Mouse (Mus musculus): ENCODE measurements around the gene Ccr6.

The Ccr6 gene

GRCm38 (mm10) chr17:8234537-8234936 is 1.3 kb upstream of the Ccr6 start:
- DNase-seq = no peak

DNA sequence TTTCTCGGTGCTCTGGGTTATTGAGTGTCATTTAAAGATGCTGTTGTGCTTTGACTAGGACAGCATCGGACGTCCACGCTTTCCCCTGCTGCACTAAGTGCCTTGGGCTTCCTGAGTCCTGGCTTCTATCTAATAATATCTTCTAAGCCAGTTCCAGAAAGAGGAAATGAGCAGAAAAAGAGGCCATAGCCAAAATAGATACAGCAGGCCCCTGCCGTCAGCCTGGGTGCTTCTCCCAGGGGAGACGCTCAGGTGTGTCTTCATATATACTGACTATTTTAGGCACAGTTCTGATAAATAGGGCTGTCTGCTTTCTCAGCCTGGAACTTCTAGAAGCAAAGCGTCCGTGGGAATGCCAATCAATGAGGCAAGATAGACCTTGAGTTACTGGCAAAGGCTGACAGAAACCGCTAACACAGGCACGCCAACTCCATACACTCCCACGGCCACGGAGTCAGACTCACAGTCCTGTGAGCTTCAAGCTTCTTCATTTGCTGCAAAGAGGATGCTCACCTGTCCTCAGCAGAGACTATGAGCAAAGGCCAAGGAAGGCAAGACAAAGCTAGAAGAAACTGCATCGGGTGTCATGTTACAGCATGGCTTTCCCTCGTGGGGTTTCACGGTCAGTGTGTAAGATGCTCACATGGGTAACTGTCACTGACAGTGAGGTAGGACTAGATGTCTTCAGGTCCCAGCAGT is 2.3 kb downstream of the Ccr6 start:
- peak in 1 of 2 experiments; percentile 54 for DNase-seq

GRCm38 (mm10) chr17:8239561-8239960 is 3.7 kb downstream of the Ccr6 start:
- DNase-seq = no peak

GRCm38 (mm10) chr17:8240517-8240916 is 4.7 kb downstream of the Ccr6 start:
- no peak for DNase-seq

DNA sequence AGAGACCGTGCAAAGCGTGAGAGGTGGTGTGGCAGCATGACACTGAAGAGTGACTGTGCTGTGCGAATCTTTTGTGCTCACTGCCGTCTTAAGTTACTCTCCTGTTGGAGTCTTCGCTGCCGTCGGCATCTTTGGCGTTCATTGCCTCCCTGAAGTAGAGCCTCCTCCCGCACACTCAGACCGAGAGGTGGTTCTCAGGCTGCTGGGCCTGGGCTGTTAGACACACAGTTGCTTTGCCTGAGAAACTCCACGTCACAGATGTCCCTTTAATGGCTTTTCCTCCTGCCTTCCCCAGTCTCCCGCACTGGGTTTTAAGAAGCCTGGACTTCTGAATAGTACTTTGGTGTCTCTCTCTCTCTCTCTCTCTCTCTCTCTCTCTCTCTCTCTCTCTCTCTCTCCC is 5.8 kb downstream of the Ccr6 start:
- DNase-seq = no peak

- no peak for DNase-seq
Measured at GRCm38 (mm10) chr17:8242186-8242585, 6.3 kb downstream of the Ccr6 start.

DNA sequence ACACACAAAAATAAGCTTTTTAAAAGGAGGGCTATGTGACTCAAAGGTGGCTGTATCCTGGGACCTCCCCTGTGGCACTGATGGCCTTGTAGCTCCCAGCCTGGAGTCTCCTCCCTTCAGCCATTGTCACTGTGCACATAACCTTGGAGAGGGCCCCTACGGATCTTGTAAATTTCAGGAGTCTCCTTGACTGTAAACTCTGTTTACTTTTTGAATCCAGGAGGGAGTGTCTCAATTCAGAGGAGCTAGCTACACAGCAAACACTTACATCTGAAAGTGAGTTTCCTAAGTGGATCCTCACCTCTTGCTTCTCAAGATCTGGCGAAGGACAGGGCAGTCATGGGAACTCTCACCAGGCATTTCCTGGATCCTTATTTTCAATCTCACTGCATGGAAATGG is 8.3 kb downstream of the Ccr6 start:
- DNase-seq = no peak

GRCm38 (mm10) chr17:8246102-8246754 is 10.4 kb downstream of the Ccr6 start:
- DNase-seq = no peak

DNA sequence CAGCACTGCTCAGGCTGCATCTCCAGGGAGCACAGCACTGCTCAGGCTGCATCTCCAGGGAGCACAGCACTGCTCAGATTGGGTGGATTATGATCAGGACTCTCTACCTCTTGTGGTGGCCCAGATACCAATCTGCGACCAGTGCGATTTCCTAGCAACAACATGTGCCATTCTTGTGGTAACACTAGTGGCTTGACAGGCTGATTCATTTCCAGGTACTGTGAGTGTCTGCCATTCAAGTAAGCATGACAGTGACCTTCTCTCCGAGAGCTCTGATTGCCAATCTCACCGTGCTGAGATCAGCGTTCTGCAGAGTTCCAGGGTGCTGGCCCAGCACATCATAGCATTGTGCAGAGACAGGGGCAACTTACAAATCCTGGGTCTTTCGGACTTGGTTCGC is 15.9 kb downstream of the Ccr6 start:
- no peak for DNase-seq

- no peak for DNase-seq
Measured at GRCm38 (mm10) chr17:8254268-8254667, 18.4 kb downstream of the Ccr6 start.

GRCm38 (mm10) chr17:8254914-8255313 is 19.1 kb downstream of the Ccr6 start:
- no peak for DNase-seq

- peak in 1 of 2 experiments; percentile 17 for DNase-seq
Measured at GRCm38 (mm10) chr17:8255583-8255982, 19.7 kb downstream of the Ccr6 start.

- peak in 1 of 2 experiments; percentile 18 for DNase-seq
Measured at GRCm38 (mm10) chr17:8256982-8257381, 21.1 kb downstream of the Ccr6 start.

DNA sequence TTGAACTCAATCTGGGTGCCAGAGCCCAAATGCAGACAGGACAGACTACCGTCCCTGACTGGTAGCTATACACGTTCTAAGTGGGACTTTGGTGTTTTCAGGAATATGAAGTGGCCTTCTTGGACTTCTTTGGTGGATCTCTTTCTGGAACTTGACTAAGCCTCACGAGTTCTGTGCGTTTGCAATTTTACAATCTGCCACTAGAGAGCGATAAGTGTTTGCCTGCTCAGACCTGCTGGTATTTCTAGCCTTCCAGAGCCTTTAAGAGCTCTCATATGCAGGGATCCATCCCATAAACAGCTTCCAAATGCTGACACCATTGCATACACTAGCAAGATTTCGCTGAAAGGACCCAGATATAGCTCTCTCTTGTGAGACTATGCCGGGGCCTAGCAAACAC is 28.8 kb downstream of the Ccr6 start:
- peak in 1 of 2 experiments; percentile 23 for DNase-seq

DNA sequence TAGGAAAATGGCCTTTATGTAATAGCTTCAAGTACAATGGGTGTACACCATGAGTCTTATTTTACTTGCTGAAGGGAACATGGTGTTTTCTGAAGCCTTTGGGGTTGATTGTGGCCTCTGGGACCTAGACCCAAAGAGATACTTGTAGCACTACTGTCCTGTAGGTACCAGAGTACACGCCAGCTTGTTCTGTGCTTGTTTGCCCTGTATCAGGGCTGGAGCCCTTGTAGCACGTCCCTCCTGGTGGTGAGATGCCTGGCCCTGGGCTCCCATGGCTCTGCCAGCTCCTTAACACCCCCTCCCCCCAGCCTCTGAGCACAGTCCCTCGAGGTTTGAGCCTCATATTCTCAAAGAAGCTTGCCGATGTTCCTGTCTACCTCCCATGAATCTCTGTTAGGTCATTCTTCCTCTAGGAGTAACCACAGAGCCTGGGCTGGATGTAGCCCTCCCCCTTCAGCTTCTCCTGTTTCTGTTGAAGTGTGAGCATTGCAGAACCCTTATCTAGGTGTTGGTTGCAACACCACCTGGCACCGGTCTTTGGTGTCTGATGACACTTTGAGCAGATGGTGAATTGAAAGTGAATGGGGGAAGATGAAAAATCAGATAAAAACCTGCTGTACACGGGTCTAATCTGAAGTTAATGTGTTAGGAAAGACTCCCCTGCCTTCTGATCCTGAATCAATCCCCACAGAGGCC is 36.4 kb downstream of the Ccr6 start:
- no peak for DNase-seq

DNA sequence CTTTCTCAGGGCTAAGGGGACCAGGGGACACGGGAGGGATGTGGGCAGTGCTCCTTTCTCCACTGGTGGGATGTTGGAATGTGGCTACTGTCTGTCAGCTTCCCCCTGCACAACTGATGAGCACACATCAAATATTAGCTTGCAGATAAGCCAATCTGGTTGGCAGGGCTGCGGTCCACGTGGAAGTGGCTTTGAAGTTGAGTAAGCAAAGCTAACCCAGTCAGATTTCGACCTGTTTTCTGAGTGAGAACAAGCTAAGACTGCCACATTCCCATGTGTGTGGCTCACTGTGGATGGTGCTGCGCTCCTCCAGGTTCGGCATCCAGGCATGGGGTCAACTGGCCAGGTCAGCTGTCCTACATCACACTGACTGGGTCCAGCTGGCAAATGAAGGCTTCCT is 37.1 kb downstream of the Ccr6 start:
- DNase-seq = no peak

- DNase-seq = no peak
Measured at GRCm38 (mm10) chr17:8276071-8276470, 40.2 kb downstream of the Ccr6 start.

DNA sequence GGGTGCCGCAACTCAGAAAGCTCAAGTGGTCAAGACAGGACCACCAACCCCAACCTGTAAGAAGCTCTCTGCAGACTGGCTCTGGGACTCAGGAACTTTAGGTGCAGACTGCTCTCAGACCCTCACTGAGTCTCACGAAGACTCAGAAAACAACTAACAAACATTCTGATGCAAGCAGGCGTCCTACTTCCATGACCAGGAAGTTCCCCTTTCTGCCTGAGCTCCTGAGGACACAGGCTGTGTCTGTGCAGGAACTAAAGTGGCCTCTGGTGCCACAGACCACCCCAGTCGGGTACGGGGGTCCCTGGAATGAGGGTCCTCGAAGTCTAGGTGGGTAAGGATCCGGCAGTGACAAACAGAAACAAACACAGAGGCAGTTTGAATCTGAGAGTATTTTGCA is 40.8 kb downstream of the Ccr6 start:
- no peak for DNase-seq

DNA sequence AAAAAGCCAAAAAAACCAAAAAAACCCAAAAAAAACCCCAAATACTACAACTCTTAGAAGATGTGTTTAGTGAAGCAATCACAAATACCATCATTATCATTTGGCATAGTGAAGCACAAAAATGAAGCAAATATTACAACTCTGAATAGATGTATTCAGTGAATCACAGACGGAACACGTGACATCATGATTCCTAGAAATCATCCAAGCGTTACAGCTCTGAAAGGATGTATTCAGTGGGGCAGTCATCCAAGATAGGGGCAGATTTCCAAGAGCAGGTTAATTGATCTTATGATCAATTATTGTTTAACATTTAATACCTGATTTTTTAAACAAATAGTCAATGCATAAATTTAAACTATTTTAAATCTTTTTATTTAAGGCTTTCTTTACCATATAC is 41.4 kb downstream of the Ccr6 start:
- no peak for DNase-seq

GRCm38 (mm10) chr17:8278356-8278755 is 42.5 kb downstream of the Ccr6 start:
- DNase-seq = no peak

- peak; percentile 26 to 43 for DNase-seq
Measured at GRCm38 (mm10) chr17:8282821-8283525, 47.1 kb downstream of the Ccr6 start, which contains the start of gene Mpc1. Mpc1 (plus strand) TSS chr17:8282904.

- DNase-seq = peak; percentile 90 to 92
Measured at GRCm38 (mm10) chr17:8283526-8284253, 47.8 kb downstream of the Ccr6 start.

DNA sequence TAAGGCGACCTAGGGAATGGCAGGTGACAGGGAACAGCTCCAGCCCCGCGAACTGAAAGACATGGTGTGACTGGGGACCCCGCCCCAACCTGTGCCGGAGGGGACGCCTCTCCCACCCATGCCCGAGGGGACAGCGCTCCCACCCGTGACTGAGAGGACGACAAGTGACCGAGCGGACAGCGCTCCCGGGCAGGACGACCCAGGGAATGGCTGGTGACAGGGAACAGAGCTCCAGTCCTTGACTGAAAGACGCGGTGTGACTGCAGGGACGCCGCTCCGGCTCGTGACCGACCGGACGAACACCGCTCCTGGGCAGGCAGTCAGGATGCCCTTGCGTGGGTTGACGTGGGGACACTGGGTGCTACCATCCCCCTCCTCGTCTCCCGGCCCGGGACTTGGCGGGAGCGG is 48.4 kb downstream of the Ccr6 start:
- DNase-seq = peak; percentile 20 to 32

All from spleen, adult 18-20 months (tissue).